Mouse (Mus musculus): ENCODE data around the gene Fkbp6. TPM values are rescaled to one million over a fixed set of nuclear protein-coding genes. Genes with fewer than 3 reads are reported as not detected.

The Fkbp6 gene
- total RNA-seq, 2 experiments from 2014 or later, result not detected

Small RNA genes lying within 50 kb of the gene (microRNA-seq; reads per million reads assigned to microRNA genes)
- 0.63 to 0.90 reads per million in 2 experiments for gene Mir7033

Other genes with a start within 250 kb of the Fkbp6 start
- 10 to 100 TPM; 32.3 to 33.0 TPM for gene Tbl2, start 200.4 kb downstream of the Fkbp6 start, total RNA-seq (2021)
- gene Bcl7b, start 181.8 kb downstream of the Fkbp6 start, total RNA-seq (2021), result 10 to 100 TPM; 51.2 to 51.5 TPM
- gene Baz1b, start 162.8 kb downstream of the Fkbp6 start, total RNA-seq (2021), result 10 to 100 TPM; 78.5 to 86.3 TPM
- 1 to 10 TPM; 4.1 to 5.7 TPM for gene Fzd9, start 98.8 kb downstream of the Fkbp6 start, total RNA-seq (2021)
- not detected for gene Trim50, start 3.3 kb upstream of the Fkbp6 start, total RNA-seq (2021)
- 10 to 100 TPM; 18.8 to 25.9 TPM for gene Nsun5, start 19.9 kb upstream of the Fkbp6 start, total RNA-seq (2021)
- 10 to 100 TPM; 48.8 to 51.1 TPM for gene Pom121, start 44.5 kb upstream of the Fkbp6 start, total RNA-seq (2021)
- gene Hip1, start 195.1 kb upstream of the Fkbp6 start, total RNA-seq (2021), result 10 to 100 TPM; 32.3 to 46.3 TPM
- not detected for gene Ccl26, start 213.5 kb upstream of the Fkbp6 start, total RNA-seq (2021)
- not detected for gene Ccl24, start 223.0 kb upstream of the Fkbp6 start, total RNA-seq (2021)